Mouse (Mus musculus): ENCODE data around the gene Lrrtm4. TPM values are rescaled to one million over a fixed set of nuclear protein-coding genes. Genes with fewer than 3 reads are reported as not detected.

Lrrtm4 gene
- total and polyA plus RNA-seq, 3 experiments = not detected

GRCm38 (mm10) chr6:80363593-80363992 is 344.9 kb downstream of the Lrrtm4 start:
- no peaks in the 10 kb centered on the region for H3K27me3 ChIP-seq (ENCODE audit: control insufficient read depth in 1 of 2, insufficient read depth in 2 of 2, low read length in 2 of 2)
- H3K9me3 ChIP-seq (replicated peaks; ENCODE audit: insufficient read depth, low read length) = no peaks in the 10 kb centered on the region
- no peaks in the 10 kb centered on the region for H3K4me1 ChIP-seq (ENCODE audit: control insufficient read depth in 1 of 2, insufficient read depth in 2 of 2, low read length in 2 of 2)
- no peak overlapping the region for H3K9ac ChIP-seq (ENCODE audit: control insufficient read depth, low read depth, low read length, poor library complexity, severe bottlenecking)
- no peak overlapping the region for H3K4me3 ChIP-seq (ENCODE audit: control insufficient read depth in 1 of 2, insufficient read depth in 1 of 2, low read depth in 2 of 2, low read length in 2 of 2)
- no peak overlapping the region for H3K27ac ChIP-seq (ENCODE audit: control insufficient read depth, low read depth, low read length)
- H3K79me2 ChIP-seq (ENCODE audit: control insufficient read depth, insufficient read depth, low read length, poor library complexity) = no peaks in the 10 kb centered on the region
- DNase-seq (ENCODE audit: low read depth, low spot score) = no peak
- no peaks in the 10 kb centered on the region for H3K36me3 ChIP-seq (ENCODE audit: control insufficient read depth in 1 of 2, insufficient read depth in 2 of 2, low read length in 2 of 2)
- TF ChIP-seq E2F4 (IDR thresholded peaks at IDR 0.05; ENCODE audit: borderline replicate concordance, low read depth, low read length) (no peak), ZKSCAN1 (IDR thresholded peaks at IDR 0.05; ENCODE audit: low read depth, low read length) (no peak), TCF12 (IDR thresholded peaks at IDR 0.05; ENCODE audit: low read depth, low read length) (no peak), ELF1 (IDR thresholded peaks at IDR 0.05; ENCODE audit: low read depth, low read length) (no peak), JUND (IDR thresholded peaks at IDR 0.05; ENCODE audit: low read depth, low read length) (no peak), RCOR1 (IDR thresholded peaks at IDR 0.05; ENCODE audit: low read depth, low read length) (no peak), ZC3H11A (IDR thresholded peaks at IDR 0.05; ENCODE audit: low read depth, low read length) (no peak), ZMIZ1 (IDR thresholded peaks at IDR 0.05; ENCODE audit: low read depth, low read length) (no peak), MAX (IDR thresholded peaks at IDR 0.05; ENCODE audit: low read length) (no peak), CHD1 (IDR thresholded peaks at IDR 0.05; ENCODE audit: low read depth, low read length) (no peak), GATA1 (IDR thresholded peaks at IDR 0.05; ENCODE audit: low read depth, low read length) (no peak), GABPA (IDR thresholded peaks at IDR 0.05; ENCODE audit: low read depth, low read length) (no peak), MEF2A (IDR thresholded peaks at IDR 0.05; ENCODE audit: extremely low read depth, insufficient replicate concordance, low read depth, low read length, poor library complexity, severe bottlenecking) (no peak), MAFK (IDR thresholded peaks at IDR 0.05; ENCODE audit: borderline replicate concordance, low read depth, low read length) (no peak), NRF1 (IDR thresholded peaks at IDR 0.05; ENCODE audit: insufficient read depth, low read depth, low read length, poor library complexity, severe bottlenecking) (no peak), RAD21 (IDR thresholded peaks at IDR 0.05; ENCODE audit: low read depth, low read length) (no peak), POLR2A (IDR thresholded peaks at IDR 0.05; ENCODE audit: control insufficient read depth in 1 of 2, insufficient read depth in 1 of 2, low read depth in 1 of 2, low read length in 2 of 2, poor library complexity in 1 of 2) (no peak), SIN3A (IDR thresholded peaks at IDR 0.05; ENCODE audit: low read length) (no peak), MYB (IDR thresholded peaks at IDR 0.05; ENCODE audit: low read depth, low read length) (no peak), POLR2AphosphoS2 (IDR thresholded peaks at IDR 0.05; ENCODE audit: low read length) (no peak)

- no peaks in the 10 kb centered on the region for H3K79me2 ChIP-seq (ENCODE audit: control insufficient read depth, insufficient read depth, low read length, poor library complexity)
- H3K27me3 ChIP-seq (ENCODE audit: control insufficient read depth in 1 of 2, insufficient read depth in 2 of 2, low read length in 2 of 2) = no peaks in the 10 kb centered on the region
- H3K9ac ChIP-seq (ENCODE audit: control insufficient read depth, low read depth, low read length, poor library complexity, severe bottlenecking) = no peak overlapping the region
- no peak overlapping the region for H3K27ac ChIP-seq (ENCODE audit: control insufficient read depth, low read depth, low read length)
- DNase-seq (ENCODE audit: low read depth, low spot score) = no peak
- TF ChIP-seq UBTF (IDR thresholded peaks at IDR 0.05; ENCODE audit: borderline replicate concordance, insufficient read depth, low read depth, low read length) (no peak), POLR2AphosphoS5 (IDR thresholded peaks at IDR 0.05; ENCODE audit: borderline replicate concordance, low read depth, low read length) (no peak), CHD1 (IDR thresholded peaks at IDR 0.05; ENCODE audit: low read depth, low read length) (no peak), POLR2AphosphoS2 (IDR thresholded peaks at IDR 0.05; ENCODE audit: low read length) (no peak), NRF1 (IDR thresholded peaks at IDR 0.05; ENCODE audit: insufficient read depth, low read depth, low read length, poor library complexity, severe bottlenecking) (no peak), CHD2 (IDR thresholded peaks at IDR 0.05; ENCODE audit: low read length) (no peak), TAL1 (IDR thresholded peaks at IDR 0.05; ENCODE audit: low read length) (no peak), ZC3H11A (IDR thresholded peaks at IDR 0.05; ENCODE audit: low read depth, low read length) (no peak)
- no peak overlapping the region for H3K4me3 ChIP-seq (ENCODE audit: control insufficient read depth in 1 of 2, insufficient read depth in 1 of 2, low read depth in 2 of 2, low read length in 2 of 2)
- H3K36me3 ChIP-seq (ENCODE audit: control insufficient read depth in 1 of 2, insufficient read depth in 2 of 2, low read length in 2 of 2) = no peaks in the 10 kb centered on the region
- H3K9me3 ChIP-seq (replicated peaks; ENCODE audit: insufficient read depth, low read length) = no peaks in the 10 kb centered on the region
- no peaks in the 10 kb centered on the region for H3K4me1 ChIP-seq (ENCODE audit: control insufficient read depth in 1 of 2, insufficient read depth in 2 of 2, low read length in 2 of 2)
Observed at GRCm38 (mm10) chr6:80366532-80366931, 347.9 kb downstream of the Lrrtm4 start.

Measured in MEL (cell line).